Comparison of ENCODE assay signal across 14 mouse cellular contexts in genomic region chr1:35765692-35766091, GRCm38 (mm10).
A peak's percentile ranks its signal among the peaks of the same experiment; 100 is the strongest.
DNase-seq lines count a peak whose midpoint lies in the region; ATAC-seq and TF ChIP-seq lines count a peak whose summit lies in the region.
"Had no signal": no experiment of that assay in that cellular context is flagged by ENCODE, and none has a peak within 500 bp of the region (broad histone marks: within the 10 kb centered on the region; RNA-seq: fewer than 3 reads in every experiment).

No protein-coding gene starts in this region.

- ATAC-seq in common myeloid progenitor, adult 5-6 weeks (replicated peaks; ENCODE audit: low read depth, poor library complexity, severe bottlenecking): peak; percentile 62
- no peak for ATAC-seq in stomach, postnatal 0 days (ENCODE audit: low FRiP score, low TSS enrichment)
- ATAC-seq: forebrain, embryonic 13.5 days; hindbrain, postnatal 0 days had no signal

- no peak overlapping the region for H3K4me3 ChIP-seq in layer of hippocampus, adult 2 months
- no peak overlapping the region for H3K4me3 ChIP-seq in stomach, postnatal 0 days (ENCODE audit: low read depth, low read length)
- H3K4me3 ChIP-seq in hindbrain, embryonic 10.5 days: no peak overlapping the region
- H3K4me3 ChIP-seq: forebrain, embryonic 13.5 days; lung, embryonic 15.5 days had no signal

- H3K4me1 ChIP-seq in stomach, postnatal 0 days (replicated peaks; ENCODE audit: control insufficient read depth, insufficient read depth): no peaks in the 10 kb centered on the region
- H3K4me1 ChIP-seq in hindbrain, embryonic 10.5 days (replicated peaks): no peaks in the 10 kb centered on the region
- H3K4me1 ChIP-seq: forebrain, embryonic 13.5 days; lung, embryonic 15.5 days had no signal

- H3K27ac ChIP-seq in layer of hippocampus, adult 2 months: no peak overlapping the region
- no peak overlapping the region for H3K27ac ChIP-seq in stomach, postnatal 0 days (replicated peaks)
- no peak overlapping the region for H3K27ac ChIP-seq in hindbrain, embryonic 10.5 days
- H3K27ac ChIP-seq: forebrain, embryonic 13.5 days; hindbrain, postnatal 0 days; lung, embryonic 15.5 days had no signal

- no peak for TF ChIP-seq EP300 in stomach, postnatal 0 days (optimal IDR thresholded peaks at IDR 0.05)

- no peaks in the 10 kb centered on the region for H3K36me3 ChIP-seq in stomach, postnatal 0 days (ENCODE audit: control insufficient read depth, insufficient read depth, low read length)
- H3K36me3 ChIP-seq in hindbrain, embryonic 10.5 days: no peaks in the 10 kb centered on the region
- H3K36me3 ChIP-seq: lung, embryonic 15.5 days had no signal

- H3K27me3 ChIP-seq in stomach, postnatal 0 days (ENCODE audit: control insufficient read depth, insufficient read depth, low read length): no peaks in the 10 kb centered on the region
- H3K27me3 ChIP-seq in hindbrain, embryonic 10.5 days (ENCODE audit: insufficient read depth, poor library complexity, severe bottlenecking): no peaks in the 10 kb centered on the region
- H3K27me3 ChIP-seq: forebrain, embryonic 13.5 days; lung, embryonic 15.5 days had no signal

- no peaks in the 10 kb centered on the region for H3K9me3 ChIP-seq in stomach, postnatal 0 days (ENCODE audit: control insufficient read depth, low read length)
- no peaks in the 10 kb centered on the region for H3K9me3 ChIP-seq in hindbrain, embryonic 10.5 days
- H3K9me3 ChIP-seq: forebrain, embryonic 13.5 days; lung, embryonic 15.5 days had no signal

- peak; percentile 42 for TF ChIP-seq CTCF in layer of hippocampus, adult 2 months (conservative IDR thresholded peaks at IDR 0.05)
- peak; percentile 39; the same call in 1 of the 2 replicates for TF ChIP-seq CTCF in stomach, postnatal 0 days (IDR thresholded peaks at IDR 0.05; ENCODE audit: low read depth)

- H3K9ac ChIP-seq in stomach, postnatal 0 days (ENCODE audit: low read length): no peak overlapping the region
- H3K9ac ChIP-seq: forebrain, embryonic 13.5 days; lung, embryonic 15.5 days had no signal

- 90% methylated on average over 4 of the region's 4 CpGs for WGBS in stomach, postnatal 0 days
- 88% methylated on average over 4 of the region's 4 CpGs for whole genome bisulfite sequencing in hindbrain, embryonic 10.5 days

- no peak overlapping the region for H3K4me2 ChIP-seq in stomach, postnatal 0 days (replicated peaks; ENCODE audit: low read depth)
- H3K4me2 ChIP-seq: forebrain, embryonic 13.5 days; lung, embryonic 15.5 days had no signal

- DNase-seq in layer of hippocampus, adult 2 months (ENCODE audit: low spot score in 2 of 2): no peak
- no peak for DNase-seq in layer of hippocampus, postnatal 14 days (ENCODE audit: low spot score in 2 of 2)
- peak; percentile 36 for DNase-seq in thymus, postnatal 4 days
- DNase-seq in thymus, postnatal 10 days (ENCODE audit: low spot score in 2 of 2): no peak
- no peak for DNase-seq in stomach, postnatal 0 days (ENCODE audit: low spot score)
- no peak for DNase-seq in hindbrain, embryonic 10.5 days (ENCODE audit: low spot score)
- DNase-seq in layer of hippocampus, adult 9-10 months (ENCODE audit: low spot score): no peak
- DNase-seq: adrenal gland, adult 8-10 months; cerebellum, adult 2 months; heart, adult 18-20 months had no signal
